Mouse (Mus musculus) G1E (cell line): Measurements from ENCODE around the gene Rnf222.

ENCODE experiments used
- CTCF ChIP-seq: IDR thresholded peaks from 2 replicates; pipeline ENCODE4 v1.5.1; 2012; ENCODE audit warnings: low read depth, low read length, inconsistent platforms, mixed read lengths
- GATA1 ChIP-seq: IDR thresholded peaks from 2 replicates; pipeline ENCODE4 v1.6.1; 2012; ENCODE audit warnings: borderline replicate concordance, low read length, inconsistent platforms, mixed read lengths
- POLR2AphosphoS5 ChIP-seq: IDR thresholded peaks from 2 replicates; pipeline ENCODE4 v1.6.1; 2012; ENCODE audit warnings: low read depth, low read length, inconsistent platforms; ENCODE audit not compliant: insufficient replicate concordance
- TAL1 ChIP-seq: conservative IDR thresholded peaks from 2 replicates; pipeline ENCODE4 v1.6.1; 2012; ENCODE audit warnings: low read depth, low read length, inconsistent platforms, mixed read lengths

DNA sequence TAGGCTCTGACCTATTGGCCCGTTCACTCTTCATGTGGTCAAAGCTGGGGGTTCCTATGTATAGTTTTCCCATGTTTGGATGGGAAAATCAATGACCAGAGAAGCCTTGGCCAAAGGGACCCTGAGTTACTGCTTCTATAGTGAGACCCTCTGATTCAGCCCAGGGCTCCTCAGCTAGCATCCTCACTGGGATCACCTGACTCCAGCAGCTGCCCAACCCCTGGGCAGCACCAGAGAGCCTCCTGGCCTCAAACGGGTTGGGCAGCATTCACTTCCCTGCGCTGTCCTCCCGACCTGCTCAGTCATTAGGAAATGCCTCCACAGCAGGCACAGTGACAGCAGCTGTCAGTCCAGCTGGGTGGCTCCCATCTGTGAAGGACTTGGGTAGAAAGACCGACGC, at the start of gene Rnf222:
- TF ChIP-seq POLR2AphosphoS5 (no peak), CTCF (no peak), GATA1 (no peak), TAL1 (no peak)
